Comparison of ENCODE assay signal across 25 mouse cellular contexts in genomic region chr1:35971435-35972189, GRCm38 (mm10).
DNase-seq lines count a peak whose midpoint lies in the region; ATAC-seq and TF ChIP-seq lines count a peak whose summit lies in the region.
"Had no signal": no experiment of that assay in that cellular context is flagged by ENCODE, and none has a peak within 500 bp of the region (broad histone marks: within the 10 kb centered on the region; RNA-seq: fewer than 3 reads in every experiment).

No protein-coding gene starts in this region.

- H3K27me3 ChIP-seq in liver, adult 2 months (ENCODE audit: control insufficient read depth, insufficient read depth, low read length): no peaks in the 10 kb centered on the region
- H3K27me3 ChIP-seq in liver, embryonic 12.5 days (replicated peaks): no peaks in the 10 kb centered on the region
- H3K27me3 ChIP-seq in embryonic facial prominence, embryonic 10.5 days (replicated peaks; ENCODE audit: low read depth, poor library complexity, severe bottlenecking): no peaks in the 10 kb centered on the region
- H3K27me3 ChIP-seq: heart, embryonic 15.5 days; hindbrain, embryonic 13.5 days; kidney, embryonic 15.5 days; stomach, embryonic 15.5 days had no signal

- H3K4me3 ChIP-seq in liver, adult 2 months (ENCODE audit: insufficient read depth, low read depth, low read length): no peak overlapping the region
- H3K4me3 ChIP-seq in liver, embryonic 12.5 days: no peak overlapping the region
- H3K4me3 ChIP-seq in embryonic facial prominence, embryonic 10.5 days: no peak overlapping the region
- H3K4me3 ChIP-seq: erythroblast, embryonic 14.5 days; gastrocnemius, adult 2 months; heart, embryonic 15.5 days; hindbrain, embryonic 13.5 days; kidney, embryonic 15.5 days; stomach, embryonic 15.5 days had no signal

- TF ChIP-seq CTCF in liver, adult 2 months (IDR thresholded peaks at IDR 0.05; ENCODE audit: low read depth, low read length): no peak

- H3K9me3 ChIP-seq in liver, embryonic 12.5 days (replicated peaks): no peaks in the 10 kb centered on the region
- H3K9me3 ChIP-seq in embryonic facial prominence, embryonic 10.5 days: no peaks in the 10 kb centered on the region
- H3K9me3 ChIP-seq: heart, embryonic 15.5 days; hindbrain, embryonic 13.5 days; kidney, embryonic 15.5 days; stomach, embryonic 15.5 days had no signal

- no peak for ATAC-seq in liver, embryonic 12.5 days
- ATAC-seq: forebrain, embryonic 16.5 days had no signal

- WGBS in liver, adult 2 months: 77% methylated on average over 7 of the region's 7 CpGs
- WGBS in liver, embryonic 12.5 days (ENCODE audit: insufficient replicate concordance): 54% methylated on average over 7 of the region's 7 CpGs
- 46% methylated on average over 7 of the region's 7 CpGs for WGBS in embryonic facial prominence, embryonic 10.5 days

- no peaks in the 10 kb centered on the region for H3K36me3 ChIP-seq in liver, adult 2 months (ENCODE audit: control insufficient read depth, insufficient read depth, low read length)
- H3K36me3 ChIP-seq in liver, embryonic 12.5 days: no peaks in the 10 kb centered on the region
- no peaks in the 10 kb centered on the region for H3K36me3 ChIP-seq in embryonic facial prominence, embryonic 10.5 days (replicated peaks)
- H3K36me3 ChIP-seq: heart, embryonic 15.5 days; hindbrain, embryonic 13.5 days; kidney, embryonic 15.5 days; stomach, embryonic 15.5 days had no signal

- H3K9ac ChIP-seq in liver, adult 2 months (ENCODE audit: low read depth, low read length): no peak overlapping the region
- no peak overlapping the region for H3K9ac ChIP-seq in liver, embryonic 12.5 days
- H3K9ac ChIP-seq: heart, embryonic 15.5 days; hindbrain, embryonic 13.5 days; kidney, embryonic 15.5 days; liver, embryonic 14.5 days; stomach, embryonic 15.5 days had no signal

- DNase-seq in liver, adult 2 months (ENCODE audit: extremely low read depth, low read depth, low spot score): peak; percentile 6
- DNase-seq in embryonic facial prominence, embryonic 10.5 days (ENCODE audit: low spot score): no peak
- DNase-seq in thymus, postnatal 0 days (ENCODE audit: low spot score): peak; percentile 74
- peak; percentile 55 for DNase-seq in thymus, postnatal 4 days
- DNase-seq in kidney, postnatal 10 days: no peak
- no peak for DNase-seq in right cerebral cortex, postnatal 4 days
- DNase-seq: adrenal gland, postnatal 25 days; cerebellum, adult 11-12 months; cerebellum, adult 9-11 months; gastrocnemius, adult 2 months; kidney, adult 11 months; kidney, postnatal 36 days; lung, adult 2 months; lung, postnatal 10 days; retina, postnatal 1 day; right cerebral cortex, postnatal 14 days had no signal

- TF ChIP-seq POLR2A in liver, adult 2 months (IDR thresholded peaks at IDR 0.05; ENCODE audit: extremely low read depth, insufficient read depth, low read length): no peak

- H3K4me1 ChIP-seq in liver, adult 2 months (ENCODE audit: control insufficient read depth, insufficient read depth, low read length): no peaks in the 10 kb centered on the region
- H3K4me1 ChIP-seq in liver, embryonic 12.5 days: peaks cover 23% of the 10 kb centered on the region
- H3K4me1 ChIP-seq in embryonic facial prominence, embryonic 10.5 days: peaks cover 45% of the 10 kb centered on the region
- H3K4me1 ChIP-seq: hindbrain, embryonic 13.5 days; stomach, embryonic 15.5 days had no signal

- no peak overlapping the region for H3K4me2 ChIP-seq in liver, embryonic 12.5 days
- H3K4me2 ChIP-seq: heart, embryonic 15.5 days; hindbrain, embryonic 13.5 days; kidney, embryonic 15.5 days; stomach, embryonic 15.5 days had no signal

- H3K27ac ChIP-seq in liver, adult 2 months (replicated peaks; ENCODE audit: insufficient read depth, low read depth, low read length): no peak overlapping the region
- no peak overlapping the region for H3K27ac ChIP-seq in liver, embryonic 12.5 days
- peak overlapping the region; percentile 40; the same call in 1 of the 2 replicates for H3K27ac ChIP-seq in embryonic facial prominence, embryonic 10.5 days (replicated peaks)
- H3K27ac ChIP-seq: gastrocnemius, adult 2 months; heart, embryonic 15.5 days; hindbrain, embryonic 13.5 days; kidney, embryonic 15.5 days; liver, embryonic 14.5 days; macrophage; stomach, embryonic 15.5 days had no signal

- H3K79me2 ChIP-seq in liver, adult 2 months (ENCODE audit: control insufficient read depth, insufficient read depth, low read length): no peaks in the 10 kb centered on the region

Comparison
In these comparisons a context has a peak if more than half of its experiments do, and no peak if none do; other contexts are left out.
1. DNase-seq: peak in liver, adult 2 months (single experiment), thymus, postnatal 0 days (single experiment) and thymus, postnatal 4 days (single experiment); none in embryonic facial prominence, embryonic 10.5 days (single experiment), kidney, postnatal 10 days (single experiment) and right cerebral cortex, postnatal 4 days (single experiment).